Mouse (Mus musculus): ENCODE results near the gene Gcm1. TPM values are rescaled to one million over a fixed set of nuclear protein-coding genes. Genes with fewer than 3 reads are reported as not detected.

The Gcm1 gene
- total RNA-seq, 1 experiment from 2014 or later: not detected

DNA sequence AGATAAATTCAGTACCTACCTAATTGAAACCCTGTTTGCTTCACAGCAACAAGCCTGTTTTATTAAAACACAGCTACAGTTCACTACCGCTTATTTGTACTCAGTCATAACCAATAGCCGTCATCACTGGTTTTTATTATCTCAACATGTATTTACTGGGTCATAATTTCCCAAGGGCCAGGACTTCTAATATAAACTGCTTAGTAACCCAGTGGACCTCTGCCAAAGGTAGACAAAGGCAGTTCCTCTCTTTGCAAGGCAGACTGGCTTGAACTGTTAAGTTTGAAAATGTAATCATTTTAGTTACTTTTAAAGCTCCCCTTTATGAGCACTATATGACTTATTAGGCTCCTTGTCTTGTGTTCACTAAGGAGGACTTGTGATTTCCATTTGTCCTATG is 59.7 kb downstream of the Gcm1 start:
- ATAC-seq (replicated peaks in 1 of 2; ENCODE audit: insufficient read depth in 1 of 2, low FRiP score in 2 of 2, low TSS enrichment in 1 of 2, low read depth in 1 of 2, poor library complexity in 2 of 2, severe bottlenecking in 2 of 2): no peak

GRCm38 (mm10) chr9:78112770-78113537 is 61.2 kb downstream of the Gcm1 start:
- ATAC-seq (replicated peaks in 1 of 2; ENCODE audit: insufficient read depth in 1 of 2, low FRiP score in 2 of 2, low TSS enrichment in 1 of 2, low read depth in 1 of 2, poor library complexity in 2 of 2, severe bottlenecking in 2 of 2): peak; percentile 73 to 75

DNA sequence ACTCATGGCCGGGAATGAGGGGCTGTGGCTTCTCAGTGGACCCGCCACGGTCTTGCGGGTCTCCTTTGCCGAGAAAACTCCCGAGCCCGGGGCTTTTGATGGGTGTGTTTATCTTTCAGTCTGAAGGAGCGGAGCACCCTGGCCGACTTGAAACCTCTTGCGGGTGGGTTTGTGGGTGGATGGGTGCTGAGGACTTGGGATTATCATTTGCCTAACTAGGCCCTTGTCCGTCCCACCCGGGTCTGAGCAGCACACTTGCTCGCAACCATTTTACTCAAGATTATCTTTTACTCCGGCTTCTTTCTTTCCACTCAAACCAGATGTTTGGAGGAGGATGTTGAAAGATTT is 61.8 kb downstream of the Gcm1 start:
- 0 out of 4 replicates have a peak, but pooled peaks of 1 of the 2 experiments have one; percentile 1 for ATAC-seq (replicated peaks in 1 of 2; ENCODE audit: insufficient read depth in 1 of 2, low FRiP score in 2 of 2, low TSS enrichment in 1 of 2, low read depth in 1 of 2, poor library complexity in 2 of 2, severe bottlenecking in 2 of 2)

Other genes starting within 250 kb of the Gcm1 start
- gene Elovl5, start 134.6 kb upstream of the Gcm1 start, total RNA-seq (2017): 77.5 and 92.5 TPM in 2 replicates
- 62.4 and 84.6 TPM in 2 replicates for gene Fbxo9, start 57.1 kb downstream of the Gcm1 start, total RNA-seq (2017)
- 19.2 and 30.6 TPM in 2 replicates for gene Ick, start 57.3 kb downstream of the Gcm1 start, total RNA-seq (2017)
- 12.8 and 21.2 TPM in 2 replicates for gene Gsta4, start 130.8 kb downstream of the Gcm1 start, total RNA-seq (2017)
- gene Gsta1, start 178.7 kb downstream of the Gcm1 start, total RNA-seq (2017): not detected in 2 replicates
- not detected in 2 replicates for gene Gm3776, start 205.2 kb downstream of the Gcm1 start, total RNA-seq (2017)
- gene Gm10639, start 238.0 kb downstream of the Gcm1 start, total RNA-seq (2017): not detected in 2 replicates